Mouse (Mus musculus): ENCODE measurements around the gene Gm49721.
"Not testable (repeated sequence)": the region's sequence is repeated elsewhere in the genome, so short reads cannot be mapped to it uniquely, and the experiment has no call there.

The Gm49721 gene

GRCm38 (mm10) chr17:6979380-6979779 is 676 bp downstream of the Gm49721 start:
- in situ Hi-C loops (cut with MboI; ENCODE audit: low sequenced_read_pairs): not testable (repeated sequence)

DNA sequence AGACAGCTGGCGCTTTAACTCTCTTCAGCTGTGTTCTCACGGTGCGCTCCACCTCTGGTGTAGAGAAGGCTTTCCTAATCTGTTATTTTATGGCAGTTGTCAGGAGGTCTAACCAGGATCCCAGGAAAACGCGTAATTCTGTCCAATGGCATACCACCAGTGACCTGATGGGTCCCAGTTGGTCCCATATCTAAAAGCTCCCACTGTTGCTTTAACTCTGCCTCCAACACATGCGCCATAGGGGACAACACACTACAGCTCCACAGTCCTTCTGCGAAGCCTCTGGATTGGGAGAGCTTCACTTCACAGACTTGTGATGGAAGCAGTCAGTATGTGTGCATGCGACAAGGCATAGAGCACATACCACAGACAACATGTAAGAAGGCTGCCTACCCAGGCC is 1.4 kb downstream of the Gm49721 start:
- in situ Hi-C loops (cut with MboI; ENCODE audit: low sequenced_read_pairs): not testable (repeated sequence)

DNA sequence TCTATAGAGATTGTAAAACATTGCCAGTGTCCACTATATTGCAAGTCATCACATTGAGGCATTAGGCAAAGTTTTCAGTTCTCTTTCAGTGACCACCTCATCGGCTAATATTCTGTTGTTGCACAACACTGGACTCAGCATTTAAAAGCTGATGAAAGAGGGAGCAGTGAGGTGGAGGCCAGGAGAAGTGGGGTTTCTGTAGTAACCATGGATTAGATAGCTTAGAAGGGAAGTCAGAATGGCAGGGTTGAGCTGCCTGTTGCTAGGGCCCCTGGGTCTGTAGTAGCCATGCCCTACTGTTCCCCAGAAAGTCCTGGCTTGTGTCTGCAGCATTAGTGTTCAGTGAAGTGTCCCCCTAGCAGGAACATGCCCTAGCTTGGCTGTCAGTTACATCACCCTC is 7.4 kb downstream of the Gm49721 start:
- in situ Hi-C loops (cut with MboI; ENCODE audit: low sequenced_read_pairs): not testable (repeated sequence)

DNA sequence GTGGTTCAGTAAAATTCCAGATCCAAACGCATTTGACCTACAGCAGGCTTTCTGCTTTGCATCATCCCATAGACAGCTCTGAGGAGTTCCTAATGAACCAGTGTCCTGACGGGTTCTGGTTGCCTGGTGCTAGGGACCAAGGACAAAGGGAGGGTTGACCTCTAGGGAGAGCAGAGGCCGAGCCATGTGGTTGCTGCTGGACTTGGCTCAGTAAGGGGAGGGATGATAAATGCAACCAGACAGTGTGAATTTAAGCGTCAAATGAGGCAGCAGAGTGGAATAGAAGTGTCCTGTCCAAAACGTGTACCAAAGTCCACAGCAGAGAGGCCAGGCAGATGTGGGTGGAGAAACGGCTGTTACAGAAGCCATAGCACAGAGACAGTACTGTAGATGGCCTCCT is 16.8 kb downstream of the Gm49721 start:
- in situ Hi-C loops (cut with MboI; ENCODE audit: low sequenced_read_pairs): not testable (repeated sequence)

DNA sequence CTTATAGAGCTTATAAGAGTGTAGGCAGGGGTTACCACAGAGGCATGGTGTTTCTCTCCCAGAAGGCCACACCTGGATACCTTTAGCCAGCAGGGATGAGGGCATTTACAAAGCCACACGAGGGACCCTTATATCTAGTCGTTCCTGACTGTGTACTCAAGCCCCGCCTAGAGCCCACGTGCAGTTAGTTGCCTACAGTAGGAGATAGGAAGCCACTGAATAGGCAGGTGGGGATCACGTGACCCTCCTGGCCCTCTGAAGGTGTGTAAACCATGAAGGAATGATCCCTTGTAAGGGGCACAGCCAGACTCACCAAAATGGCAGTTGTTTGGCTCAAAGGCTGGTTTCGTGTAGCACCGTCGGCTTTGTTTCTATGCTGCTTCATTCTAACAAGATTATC is 18.1 kb downstream of the Gm49721 start:
- in situ Hi-C loops (cut with MboI; ENCODE audit: low sequenced_read_pairs): not testable (repeated sequence)

- in situ Hi-C loops (cut with MboI; ENCODE audit: low sequenced_read_pairs): not testable (repeated sequence)
Observed at GRCm38 (mm10) chr17:6997778-6998490, 19.2 kb downstream of the Gm49721 start.

DNA sequence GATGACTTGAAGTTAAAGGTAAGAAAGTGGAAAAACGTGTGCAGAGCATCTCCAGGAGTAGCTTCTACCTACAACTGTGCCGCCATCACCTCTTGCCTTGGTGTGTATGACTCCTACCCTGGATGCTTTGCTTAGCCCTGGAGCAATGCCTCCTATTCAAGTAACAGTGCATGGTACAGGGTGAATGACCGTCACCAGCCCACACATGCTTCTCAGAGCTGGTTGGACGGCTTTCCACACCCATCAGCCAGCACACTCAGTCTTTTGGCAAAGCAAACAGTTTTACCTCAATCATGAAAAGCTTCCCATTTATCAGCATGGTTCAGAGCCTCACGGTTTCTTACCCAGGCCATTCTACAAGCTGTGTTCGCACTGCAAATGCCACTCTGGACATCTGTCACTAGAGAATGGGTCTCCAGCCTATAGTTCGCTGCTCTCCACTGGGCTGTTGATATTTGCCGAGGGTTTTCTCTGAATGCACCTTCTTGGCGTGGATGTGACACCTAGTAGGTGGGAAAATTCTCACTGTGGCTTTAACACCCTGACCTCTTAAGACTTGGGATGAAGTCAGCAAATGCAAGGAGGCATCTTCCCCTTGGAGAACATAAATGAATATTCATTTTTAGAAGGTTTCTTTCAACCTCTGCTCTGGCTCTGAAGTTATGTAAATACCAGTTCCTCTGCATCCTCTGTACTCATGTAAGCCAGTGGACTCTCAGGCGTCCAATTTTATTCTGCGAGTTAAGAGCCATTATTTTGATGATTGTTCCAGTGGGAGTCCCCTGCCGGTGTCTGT is 23.3 kb downstream of the Gm49721 start:
- in situ Hi-C loops (cut with MboI; ENCODE audit: low sequenced_read_pairs): not testable (repeated sequence)

DNA sequence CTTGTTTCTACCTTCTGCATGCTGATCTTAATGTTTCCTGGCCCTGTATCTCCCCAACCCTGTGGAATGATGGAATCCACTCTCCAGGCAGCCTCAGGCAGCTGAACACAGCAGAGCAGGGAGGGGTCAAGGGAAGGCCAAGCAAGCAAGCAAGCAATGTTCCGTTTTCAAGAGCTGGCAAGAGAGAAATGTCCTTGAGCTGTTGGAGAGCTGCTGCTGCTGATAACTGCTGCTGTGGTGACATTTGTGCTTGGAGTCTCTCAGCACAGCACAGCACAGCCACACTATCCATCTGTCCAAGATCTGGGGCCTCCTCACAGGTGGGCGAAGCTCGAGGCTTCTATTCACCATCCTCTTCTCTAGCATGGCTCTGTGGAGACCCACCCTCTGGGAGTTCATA is 24.7 kb downstream of the Gm49721 start:
- in situ Hi-C loops (cut with MboI; ENCODE audit: low sequenced_read_pairs): not testable (repeated sequence)

DNA sequence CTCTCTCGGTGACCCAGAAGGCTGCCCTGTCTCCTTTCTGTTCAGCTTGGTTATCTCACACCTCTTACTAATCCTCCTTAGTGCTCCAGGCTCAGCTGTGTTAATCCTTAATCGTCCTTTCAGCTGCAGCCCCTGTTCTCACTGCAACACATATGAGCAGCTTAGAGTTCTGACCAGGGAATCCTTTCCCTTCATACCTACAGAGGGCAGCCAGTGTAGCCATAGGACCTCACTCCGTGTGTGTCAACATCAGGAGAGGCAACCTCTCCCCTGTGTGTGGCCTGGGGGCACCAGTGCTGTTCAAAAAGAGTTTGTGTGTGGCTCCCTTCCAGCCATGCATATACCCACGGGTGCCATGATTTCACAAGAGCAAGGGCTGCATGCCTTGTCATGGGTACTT is 26.9 kb downstream of the Gm49721 start:
- in situ Hi-C loops (cut with MboI; ENCODE audit: low sequenced_read_pairs): not testable (repeated sequence)

DNA sequence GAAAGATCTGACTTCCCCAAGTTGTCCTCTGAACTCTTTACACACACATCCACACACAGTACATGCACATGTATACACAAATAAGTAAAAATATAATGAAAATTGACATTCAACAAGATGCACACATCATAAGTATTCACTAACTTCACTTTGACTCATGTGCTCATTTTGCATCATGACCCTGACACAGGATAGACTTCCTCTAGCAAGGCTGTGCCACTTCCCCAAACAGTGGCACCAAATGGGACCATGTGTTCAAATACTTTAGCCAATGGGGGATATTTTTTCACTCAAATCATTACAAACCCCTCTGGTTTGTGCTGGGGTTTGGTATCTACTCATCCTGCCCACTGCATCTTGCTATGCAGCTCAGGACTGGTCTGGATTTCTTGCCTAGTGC is 30.2 kb downstream of the Gm49721 start:
- in situ Hi-C loops (cut with MboI; ENCODE audit: low sequenced_read_pairs): not testable (repeated sequence)

DNA sequence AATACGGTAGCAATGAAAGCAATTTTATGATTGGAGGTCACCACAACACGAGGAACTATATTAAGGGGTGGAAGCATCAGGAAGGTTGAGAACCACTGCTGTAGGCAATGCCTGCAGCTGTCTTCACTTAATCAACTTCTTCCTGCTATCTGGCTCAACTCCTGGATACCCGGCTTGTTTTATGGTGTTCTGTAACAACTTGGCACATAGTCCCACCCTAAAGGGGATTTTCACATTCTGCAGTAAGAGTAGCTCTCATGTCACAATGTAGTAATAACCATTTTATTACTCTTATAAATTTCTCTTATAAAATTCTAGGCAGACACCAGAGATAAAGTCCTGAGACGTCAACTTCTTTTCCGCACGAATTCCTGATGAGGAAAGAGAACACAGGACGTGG is 30.7 kb downstream of the Gm49721 start:
- in situ Hi-C loops (cut with MboI; ENCODE audit: low sequenced_read_pairs): not testable (repeated sequence)

DNA sequence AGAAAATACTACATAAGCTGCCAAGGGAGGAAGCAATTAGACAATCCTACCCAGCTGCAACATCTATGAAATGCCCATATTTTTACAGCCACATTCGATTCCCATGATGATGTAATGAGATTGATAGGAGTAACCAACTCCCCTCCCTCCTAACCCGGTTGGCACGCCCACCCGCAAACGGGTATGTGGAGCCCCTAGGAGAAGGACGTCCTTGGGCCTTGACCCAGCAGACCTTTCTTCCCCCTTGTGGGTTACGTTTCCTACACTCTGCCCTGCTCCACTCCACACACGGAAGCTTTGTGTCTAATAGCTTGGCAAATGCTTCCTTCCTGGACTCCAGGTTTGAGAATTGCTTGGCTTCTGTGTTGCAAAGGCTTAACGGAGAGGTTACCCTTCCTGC is 31.2 kb downstream of the Gm49721 start:
- in situ Hi-C loops (cut with MboI; ENCODE audit: low sequenced_read_pairs): not testable (repeated sequence)

GRCm38 (mm10) chr17:7014190-7014589 is 35.5 kb downstream of the Gm49721 start:
- in situ Hi-C loops (cut with MboI; ENCODE audit: low sequenced_read_pairs): not testable (repeated sequence)

DNA sequence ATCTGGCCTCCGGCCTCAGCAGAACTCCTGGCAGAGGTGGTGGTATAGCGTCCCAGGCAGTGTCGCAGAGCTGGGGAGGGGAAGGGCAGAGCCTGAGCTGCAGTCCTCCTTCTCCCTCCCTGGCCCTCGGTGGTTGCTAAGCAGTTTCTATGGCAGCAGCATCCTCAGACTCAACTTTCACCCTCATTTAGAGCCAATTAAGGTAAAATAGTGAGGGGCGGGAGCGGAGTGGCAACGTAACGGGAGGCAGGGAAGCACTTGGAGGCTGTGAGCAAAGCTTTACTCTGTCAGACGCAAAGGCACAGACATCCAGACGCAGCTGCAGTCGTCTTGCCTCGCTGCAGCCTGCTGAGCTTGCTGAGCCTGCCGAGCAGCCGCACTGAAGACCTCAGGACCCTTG is 46.6 kb downstream of the Gm49721 start, which contains the start of gene Gm1604a:
Gene Gm1604a, plus strand, starts transcription at position 312 of the 400 bp plus-strand sequence.
- in situ Hi-C loops (cut with MboI; ENCODE audit: low sequenced_read_pairs): not testable (repeated sequence)

DNA sequence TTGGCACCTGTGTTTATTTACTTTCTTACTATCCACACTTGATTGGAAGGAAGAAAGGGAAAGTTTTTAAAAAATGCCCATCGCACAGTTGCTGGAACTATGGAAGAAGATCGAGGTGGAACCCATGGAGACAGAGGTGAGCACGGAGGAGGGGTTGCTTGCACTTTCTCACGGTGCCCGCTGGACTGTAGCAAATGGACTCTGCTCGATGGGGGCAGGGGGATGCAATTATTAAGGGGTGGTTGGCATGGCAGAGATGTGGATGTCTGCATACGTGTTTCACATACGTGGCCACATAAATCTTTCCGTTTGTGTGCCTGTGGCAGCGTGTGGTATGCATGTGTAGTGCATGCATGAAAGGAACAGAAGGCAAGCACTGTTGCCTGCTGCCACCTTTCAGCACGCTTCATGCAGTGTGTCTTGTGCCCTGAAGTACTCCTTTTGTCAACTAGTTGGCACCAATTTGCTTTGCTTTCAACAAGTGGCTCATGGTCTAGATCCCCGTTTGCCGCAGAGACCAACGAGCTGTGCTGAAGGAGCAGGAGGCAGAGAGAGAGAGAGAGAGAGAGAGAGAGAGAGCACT is 47.2 kb downstream of the Gm49721 start:
- in situ Hi-C loops (cut with MboI; ENCODE audit: low sequenced_read_pairs): not testable (repeated sequence)

- in situ Hi-C loops (cut with MboI; ENCODE audit: low sequenced_read_pairs): not testable (repeated sequence)
Observed at GRCm38 (mm10) chr17:7030204-7030603, 51.5 kb downstream of the Gm49721 start.

- in situ Hi-C loops (cut with MboI; ENCODE audit: low sequenced_read_pairs): not testable (repeated sequence)
Observed at GRCm38 (mm10) chr17:7030622-7031174, 52.0 kb downstream of the Gm49721 start.

GRCm38 (mm10) chr17:7033192-7034166 is 54.8 kb downstream of the Gm49721 start:
- in situ Hi-C loops (cut with MboI; ENCODE audit: low sequenced_read_pairs): not testable (repeated sequence)

DNA sequence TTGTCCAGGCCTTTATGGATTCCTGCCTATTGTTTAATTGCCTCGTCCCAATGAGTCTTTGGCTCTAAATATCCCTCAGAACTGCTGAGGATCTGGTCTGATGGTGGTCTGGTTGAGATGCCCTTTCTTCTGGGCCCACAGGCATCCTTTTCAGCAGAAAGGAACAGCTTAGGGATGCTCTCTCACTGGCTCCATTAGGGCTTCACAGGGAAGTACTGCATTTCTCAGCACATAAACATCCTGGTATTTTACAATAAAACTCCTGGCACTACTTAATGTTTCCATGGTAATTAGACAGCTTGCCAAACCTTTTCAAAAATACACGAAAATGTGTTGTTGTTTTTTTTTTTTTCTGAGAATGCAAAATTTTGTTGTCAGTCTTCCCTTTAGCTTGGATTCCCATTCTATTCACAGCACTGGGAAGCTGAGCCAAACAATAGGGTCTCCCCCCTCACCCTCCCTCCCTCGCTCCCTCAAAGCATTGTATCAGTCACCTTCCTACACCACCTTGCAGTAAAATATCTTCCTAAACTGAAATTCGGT is 90.4 kb downstream of the Gm49721 start:
- in situ Hi-C loops (cut with MboI; ENCODE audit: low sequenced_read_pairs): not testable (repeated sequence)

All from CH12F3 (cell line).